Mouse (Mus musculus) intestine, embryonic 15.5 days (tissue): ENCODE data around the gene Tmem253. TPM values are rescaled to one million over a fixed set of nuclear protein-coding genes. Genes with fewer than 3 reads are reported as not detected.

Source experiments
- ATAC-seq: fragments of 200-750 bp; cut with Nextera tagmentation; 2 replicates; pipeline ENCODE4 v1.8.0; 2017; ENCODE audit warnings: moderate TSS enrichment, moderate library complexity
- H3K27ac ChIP-seq: fragments of 300-500 bp; sonication (generic); 2 replicates; pipeline ENCODE4 v1.5.1; 2015; ENCODE audit warnings: mild to moderate bottlenecking, inconsistent platforms
- H3K27me3 ChIP-seq: fragments of 300-500 bp; sonication (generic); replicated peaks from 2 replicates; pipeline ENCODE4 v1.6.1; 2015; ENCODE audit warnings: inconsistent platforms
- H3K36me3 ChIP-seq: fragments of 300-500 bp; sonication (generic); 2 replicates; pipeline ENCODE4 v1.6.1; 2015; ENCODE audit warnings: inconsistent platforms
- H3K4me1 ChIP-seq: fragments of 300-500 bp; sonication (generic); replicated peaks from 2 replicates; pipeline ENCODE4 v1.6.1; 2015; ENCODE audit warnings: inconsistent platforms
- H3K4me2 ChIP-seq: fragments of 300-500 bp; sonication (generic); replicated peaks from 2 replicates; pipeline ENCODE4 v1.6.1; 2015; ENCODE audit warnings: mild to moderate bottlenecking, inconsistent platforms
- H3K4me3 ChIP-seq: fragments of 300-500 bp; sonication (generic); replicated peaks from 2 replicates; pipeline ENCODE4 v1.5.1; 2015; ENCODE audit warnings: inconsistent platforms
- H3K9ac ChIP-seq: fragments of 300-500 bp; sonication (generic); 2 replicates; pipeline ENCODE4 v1.6.1; 2015; ENCODE audit warnings: inconsistent platforms
- H3K9me3 ChIP-seq: fragments of 300-500 bp; sonication (generic); 2 replicates; pipeline ENCODE4 v1.6.1; 2016; ENCODE audit warnings: inconsistent platforms
- WGBS: fragments of 180-500 bp; shearing (Covaris S2); methylation state at CpG from one replicate; pipeline ENCODE4 v1.1.7; 2015; 5-methylcytosine and 5-hydroxymethylcytosine counted together
- polyA plus RNA-seq: library from polyadenylated mRNA; unstranded; fragments of >200 nt; fragmentation: Nextera tagmentation; extraction: Ambion mirVana; gene quantifications from 2 replicates; pipeline ENCODE4 v1.2.1, GENCODE M21; 2015

Tmem253 gene
- 50.1 and 60.0 TPM in 2 replicates for polyA plus RNA-seq

GRCm38 (mm10) chr14:52015445-52016100 lies at the start of gene Tmem253:
TSS of gene Tmem253 (plus strand) at chr14:52015658.
- H3K9ac ChIP-seq, result peak within 1 kb of the TSS; percentile 75
- no peaks in the 10 kb centered on the region for H3K36me3 ChIP-seq
- ATAC-seq, result no peak
- H3K27me3 ChIP-seq, result no peaks in the 10 kb centered on the region
- H3K4me2 ChIP-seq, result peak within 1 kb of the TSS; percentile 74
- peak within 1 kb of the TSS; percentile 93 for H3K27ac ChIP-seq
- peak within 1 kb of the TSS; percentile 69 for H3K4me3 ChIP-seq
- 13% methylated on average over 6 of the region's 6 CpGs for WGBS
- peaks cover 35% of the 10 kb centered on the region for H3K4me1 ChIP-seq
- H3K9me3 ChIP-seq, result no peaks in the 10 kb centered on the region

- Histone ChIP-seq H3K9ac (no peak overlapping the region), H3K9me3 (no peaks in the 10 kb centered on the region), H3K4me1 (no peaks in the 10 kb centered on the region), H3K36me3 (no peaks in the 10 kb centered on the region), H3K27me3 (no peaks in the 10 kb centered on the region), H3K4me2 (no peak overlapping the region), H3K4me3 (no peak overlapping the region), H3K27ac (no peak overlapping the region)
- 53% methylated on average over 3 of the region's 3 CpGs for WGBS
- ATAC-seq, result no peak
Measured at GRCm38 (mm10) chr14:51967400-51967799, 48.1 kb upstream of the Tmem253 start.

- H3K9ac ChIP-seq, result no peak overlapping the region
- no peak overlapping the region for H3K4me3 ChIP-seq
- no peaks in the 10 kb centered on the region for H3K36me3 ChIP-seq
- H3K4me1 ChIP-seq, result peaks cover 4% of the 10 kb centered on the region; the same call in 1 of the 2 replicates
- no peak for ATAC-seq
- WGBS, result 84% methylated on average over 3 of the region's 3 CpGs
- no peaks in the 10 kb centered on the region for H3K9me3 ChIP-seq
- H3K27ac ChIP-seq, result no peak overlapping the region
- no peaks in the 10 kb centered on the region for H3K27me3 ChIP-seq
- H3K4me2 ChIP-seq, result no peak overlapping the region
Measured at GRCm38 (mm10) chr14:51979252-51979651, 36.2 kb upstream of the Tmem253 start.

- H3K4me3 ChIP-seq, result no peak overlapping the region
- H3K27ac ChIP-seq, result no peak overlapping the region
- H3K27me3 ChIP-seq, result no peaks in the 10 kb centered on the region
- WGBS, result 69% methylated on average over 4 of the region's 4 CpGs
- ATAC-seq, result no peak
- 0 out of 2 replicates have a peak overlapping the region, but pooled peaks have one; percentile 90 for H3K4me2 ChIP-seq
- no peak overlapping the region for H3K9ac ChIP-seq
- H3K4me1 ChIP-seq, result peaks cover 20% of the 10 kb centered on the region
- 0 out of 2 replicates have a peak, but pooled peaks cover 3% of the 10 kb centered on the region for H3K36me3 ChIP-seq
- H3K9me3 ChIP-seq, result no peaks in the 10 kb centered on the region
Measured at GRCm38 (mm10) chr14:51983251-51983650, 32.2 kb upstream of the Tmem253 start.

- 31% methylated on average over 10 of the region's 10 CpGs for WGBS
- ATAC-seq, result no peak
- H3K9ac ChIP-seq, result peak overlapping the region; percentile 75
Measured at GRCm38 (mm10) chr14:51983855-51984246, 31.6 kb upstream of the Tmem253 start.

GRCm38 (mm10) chr14:51984247-51985231 lies 30.9 kb upstream of the Tmem253 start, which contains the start of gene Arhgef40:
TSS of gene Arhgef40 (plus strand) at chr14:51984719.
- peaks cover 20% of the 10 kb centered on the region for H3K4me1 ChIP-seq
- WGBS, result 1% methylated on average over 67 of the region's 74 CpGs
- no peaks in the 10 kb centered on the region for H3K9me3 ChIP-seq
- peak within 1 kb of the TSS; percentile 90 for H3K4me2 ChIP-seq
- H3K9ac ChIP-seq, result peak within 1 kb of the TSS; percentile 75
- peak within 1 kb of the TSS; percentile 78 for H3K4me3 ChIP-seq
- H3K36me3 ChIP-seq, result peaks cover 13% of the 10 kb centered on the region; the same call in 1 of the 2 replicates
- no peaks in the 10 kb centered on the region for H3K27me3 ChIP-seq
- H3K27ac ChIP-seq, result peak within 1 kb of the TSS; percentile 96
- peak; percentile 84 for ATAC-seq

More at GRCm38 (mm10) chr14:51983855-51984246, 31.6 kb upstream of the Tmem253 start:
- peak overlapping the region; percentile 90 for H3K4me2 ChIP-seq
- peak overlapping the region; percentile 78 for H3K4me3 ChIP-seq
- H3K9me3 ChIP-seq, result no peaks in the 10 kb centered on the region
- H3K27me3 ChIP-seq, result no peaks in the 10 kb centered on the region
- H3K4me1 ChIP-seq, result peaks cover 20% of the 10 kb centered on the region
- no peak overlapping the region for H3K27ac ChIP-seq
- H3K36me3 ChIP-seq, result peaks cover 8% of the 10 kb centered on the region; the same call in 1 of the 2 replicates

- peak; percentile 81 for ATAC-seq
- Histone ChIP-seq H3K4me2 (peak overlapping the region; percentile 90), H3K9me3 (no peaks in the 10 kb centered on the region), H3K27me3 (no peaks in the 10 kb centered on the region), H3K9ac (peak overlapping the region; percentile 75), H3K4me1 (peaks cover 20% of the 10 kb centered on the region), H3K4me3 (peak overlapping the region; percentile 78), H3K27ac (peak overlapping the region; percentile 96), H3K36me3 (peaks cover 18% of the 10 kb centered on the region)
- 2% methylated on average over 27 of the region's 27 CpGs for WGBS
Measured at GRCm38 (mm10) chr14:51985301-51986152, 29.9 kb upstream of the Tmem253 start.

GRCm38 (mm10) chr14:51986153-51986505 lies 29.3 kb upstream of the Tmem253 start:
- peak overlapping the region; percentile 75 for H3K9ac ChIP-seq
- 16% methylated on average over 7 of the region's 7 CpGs for WGBS
- H3K4me1 ChIP-seq, result peaks cover 20% of the 10 kb centered on the region

GRCm38 (mm10) chr14:51987177-51987576 lies 28.3 kb upstream of the Tmem253 start:
- WGBS, result 85% methylated on average over 6 of the region's 6 CpGs
- Histone ChIP-seq H3K4me1 (peaks cover 20% of the 10 kb centered on the region), H3K4me3 (no peak overlapping the region), H3K9me3 (no peaks in the 10 kb centered on the region), H3K36me3 (peaks cover 25% of the 10 kb centered on the region), H3K27me3 (no peaks in the 10 kb centered on the region), H3K4me2 (peak overlapping the region; percentile 90), H3K27ac (no peak overlapping the region), H3K9ac (no peak overlapping the region)
- no peak for ATAC-seq

More at GRCm38 (mm10) chr14:51986153-51986505, 29.3 kb upstream of the Tmem253 start:
- H3K4me3 ChIP-seq, result peak overlapping the region; percentile 78
- H3K36me3 ChIP-seq, result peaks cover 18% of the 10 kb centered on the region
- no peaks in the 10 kb centered on the region for H3K27me3 ChIP-seq
- ATAC-seq, result no peak
- peak overlapping the region; percentile 90 for H3K4me2 ChIP-seq
- no peaks in the 10 kb centered on the region for H3K9me3 ChIP-seq
- H3K27ac ChIP-seq, result peak overlapping the region; percentile 96

- no peak for ATAC-seq
- 84% methylated on average over 12 of the region's 12 CpGs for WGBS
Measured at GRCm38 (mm10) chr14:51988731-51989130, 26.7 kb upstream of the Tmem253 start.

GRCm38 (mm10) chr14:51989461-51989970 lies 25.9 kb upstream of the Tmem253 start:
- Histone ChIP-seq H3K9me3 (no peaks in the 10 kb centered on the region), H3K4me1 (peaks cover 16% of the 10 kb centered on the region), H3K27ac (no peak overlapping the region), H3K27me3 (no peaks in the 10 kb centered on the region), H3K36me3 (peaks cover 34% of the 10 kb centered on the region), H3K4me3 (no peak overlapping the region), H3K9ac (no peak overlapping the region), H3K4me2 (no peak overlapping the region)
- 70% methylated on average over 12 of the region's 12 CpGs for WGBS
- ATAC-seq, result no peak

More at GRCm38 (mm10) chr14:51988731-51989130, 26.7 kb upstream of the Tmem253 start:
- peaks cover 30% of the 10 kb centered on the region for H3K36me3 ChIP-seq
- no peak overlapping the region for H3K27ac ChIP-seq
- H3K27me3 ChIP-seq, result no peaks in the 10 kb centered on the region
- H3K4me1 ChIP-seq, result peaks cover 20% of the 10 kb centered on the region
- no peaks in the 10 kb centered on the region for H3K9me3 ChIP-seq
- H3K4me3 ChIP-seq, result no peak overlapping the region
- H3K4me2 ChIP-seq, result no peak overlapping the region
- no peak overlapping the region for H3K9ac ChIP-seq
